Mouse (Mus musculus): ENCODE results near the gene Klk13. TPM values are rescaled to one million over a fixed set of nuclear protein-coding genes. Genes with fewer than 3 reads are reported as not detected.
"Not testable (repeated sequence)": the region's sequence is repeated elsewhere in the genome, so short reads cannot be mapped to it uniquely, and the experiment has no call there.

The Klk13 gene
- not detected for total RNA-seq (2021)

GRCm38 (mm10) chr7:43712267-43712666 lies at the start of gene Klk13:
Gene Klk13 (plus strand): TSS chr7:43712567.
- DNase-seq (ENCODE audit: extremely low spot score in 1 of 2, low spot score in 1 of 2), result no peak

- no peak for DNase-seq (ENCODE audit: extremely low spot score in 1 of 2, low spot score in 1 of 2)
These were observed 49.6 kb upstream of the Klk13 start for GRCm38 (mm10) chr7:43662804-43663203.

GRCm38 (mm10) chr7:43667221-43667620 lies 45.1 kb upstream of the Klk13 start:
- DNase-seq (ENCODE audit: extremely low spot score in 1 of 2, low spot score in 1 of 2), result not testable (repeated sequence)

- DNase-seq (ENCODE audit: extremely low spot score in 1 of 2, low spot score in 1 of 2), result peak in 1 of 2 experiments; percentile 12
These were observed 43.8 kb upstream of the Klk13 start for GRCm38 (mm10) chr7:43668582-43668981.

GRCm38 (mm10) chr7:43671064-43671808 lies 41.1 kb upstream of the Klk13 start:
- DNase-seq (ENCODE audit: extremely low spot score in 1 of 2, low spot score in 1 of 2), result no peak

GRCm38 (mm10) chr7:43671809-43672580 lies 40.4 kb upstream of the Klk13 start, which contains the start of gene Ctu1:
Gene Ctu1 (plus strand): TSS chr7:43672016.
- DNase-seq (ENCODE audit: extremely low spot score in 1 of 2, low spot score in 1 of 2), result peak; percentile 67 to 75

- peak in 1 of 2 experiments; percentile 4 for DNase-seq (ENCODE audit: extremely low spot score in 1 of 2, low spot score in 1 of 2)
These were observed 39.6 kb upstream of the Klk13 start for GRCm38 (mm10) chr7:43672581-43673260.

GRCm38 (mm10) chr7:43675091-43675490 lies 37.3 kb upstream of the Klk13 start:
- DNase-seq (ENCODE audit: extremely low spot score in 1 of 2, low spot score in 1 of 2), result no peak

- DNase-seq (ENCODE audit: extremely low spot score in 1 of 2, low spot score in 1 of 2), result peak in 1 of 2 experiments; percentile 60
These were observed 33.9 kb upstream of the Klk13 start for GRCm38 (mm10) chr7:43678517-43678916.

GRCm38 (mm10) chr7:43680960-43681359 lies 31.4 kb upstream of the Klk13 start:
- peak; percentile 52 to 76 for DNase-seq (ENCODE audit: extremely low spot score in 1 of 2, low spot score in 1 of 2)

- not testable (repeated sequence) for DNase-seq (ENCODE audit: extremely low spot score in 1 of 2, low spot score in 1 of 2)
These were observed 29.9 kb upstream of the Klk13 start for GRCm38 (mm10) chr7:43682511-43682910.

- no peak for DNase-seq (ENCODE audit: extremely low spot score in 1 of 2, low spot score in 1 of 2)
These were observed 27.3 kb upstream of the Klk13 start for GRCm38 (mm10) chr7:43685088-43685487.

- no peak for DNase-seq (ENCODE audit: extremely low spot score in 1 of 2, low spot score in 1 of 2)
These were observed 22.2 kb upstream of the Klk13 start, which contains the start of gene Klk14 for GRCm38 (mm10) chr7:43690118-43690517. Gene Klk14 (plus strand): TSS chr7:43690418.

- no peak for DNase-seq (ENCODE audit: extremely low spot score in 1 of 2, low spot score in 1 of 2)
These were observed 2.3 kb upstream of the Klk13 start for GRCm38 (mm10) chr7:43710031-43710430.

GRCm38 (mm10) chr7:43712917-43713316 lies 550 bp downstream of the Klk13 start:
- DNase-seq (ENCODE audit: extremely low spot score in 1 of 2, low spot score in 1 of 2), result no peak

- DNase-seq (ENCODE audit: extremely low spot score in 1 of 2, low spot score in 1 of 2), result no peak
These were observed 1.5 kb downstream of the Klk13 start for GRCm38 (mm10) chr7:43713741-43714351.

- DNase-seq (ENCODE audit: extremely low spot score in 1 of 2, low spot score in 1 of 2), result no peak
These were observed 35.4 kb downstream of the Klk13 start for GRCm38 (mm10) chr7:43747788-43748187.

- no peak for DNase-seq (ENCODE audit: extremely low spot score in 1 of 2, low spot score in 1 of 2)
These were observed 40.4 kb downstream of the Klk13 start for GRCm38 (mm10) chr7:43752806-43753205.

GRCm38 (mm10) chr7:43766484-43766883 lies 54.1 kb downstream of the Klk13 start:
- DNase-seq (ENCODE audit: extremely low spot score in 1 of 2, low spot score in 1 of 2), result no peak

- DNase-seq (ENCODE audit: extremely low spot score in 1 of 2, low spot score in 1 of 2), result no peak
These were observed 56.2 kb downstream of the Klk13 start, which contains the start of gene Klk12 for GRCm38 (mm10) chr7:43768597-43768996. Gene Klk12 (plus strand): TSS chr7:43768897.

Measured in layer of hippocampus, postnatal 25 days (tissue).